Mouse (Mus musculus): Measurements from ENCODE around the gene A630095N17Rik. TPM values are rescaled to one million over a fixed set of nuclear protein-coding genes. Genes with fewer than 3 reads are reported as not detected.
A peak's percentile ranks its signal among the peaks of the same experiment; 100 is the strongest.

The A630095N17Rik gene
- polyA plus RNA-seq, 1 experiment: not detected

DNA sequence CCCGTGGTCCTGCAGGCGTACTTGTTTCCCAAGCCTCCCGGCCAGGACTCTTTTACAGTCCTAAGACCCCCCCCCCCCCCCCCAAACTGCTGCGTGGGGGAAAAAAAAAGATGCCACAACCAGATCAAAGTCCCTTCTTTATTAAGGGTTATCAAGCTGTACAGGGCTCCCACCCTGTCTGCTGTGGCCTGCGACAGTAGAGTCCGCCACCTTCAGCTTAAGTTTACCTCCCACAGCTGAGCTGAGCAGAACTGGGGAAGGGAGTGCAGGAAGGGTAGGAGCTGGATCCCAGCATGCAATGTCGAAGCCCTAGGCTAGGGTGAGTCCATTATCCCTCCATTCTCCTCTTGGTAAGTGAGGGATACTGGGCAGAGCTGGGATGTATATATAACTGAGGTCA lies 51.2 kb downstream of the A630095N17Rik start:
- DNase-seq (ENCODE audit: extremely low spot score in 1 of 2, low spot score in 1 of 2): no peak

DNA sequence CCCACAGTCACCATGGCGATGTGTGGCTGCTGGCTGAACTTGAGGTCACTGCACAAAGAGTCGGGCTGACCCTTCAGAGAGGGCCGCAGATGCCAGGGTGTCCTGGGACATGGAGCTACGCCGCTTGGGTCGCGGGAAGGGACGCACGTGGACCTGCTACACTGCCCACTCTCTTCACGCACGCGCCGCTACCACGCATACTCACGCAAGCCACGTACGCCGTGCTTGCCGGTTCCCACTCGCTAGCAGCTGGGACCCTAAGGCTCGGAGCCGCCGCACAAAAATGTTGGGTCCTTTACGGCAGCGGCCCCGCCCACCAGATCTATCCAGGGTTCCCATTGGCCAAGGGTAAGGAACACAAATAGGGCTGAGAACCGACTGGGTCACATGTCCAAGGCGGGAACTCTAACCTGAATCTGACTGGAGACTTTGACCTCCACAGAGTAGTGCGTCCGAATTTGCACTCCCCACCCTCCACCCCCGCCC lies 51.8 kb downstream of the A630095N17Rik start, which contains the start of gene Abcb6:
Gene Abcb6 (minus strand): TSS at position 288 of the 486 bp plus-strand sequence.
- peak; percentile 94 to 95 for DNase-seq (ENCODE audit: extremely low spot score in 1 of 2, low spot score in 1 of 2)

GRCm38 (mm10) chr1:75179334-75180104 lies 52.4 kb downstream of the A630095N17Rik start:
- DNase-seq (ENCODE audit: extremely low spot score in 1 of 2, low spot score in 1 of 2): peak in 1 of 2 experiments; percentile 20

Other genes starting within 250 kb of the A630095N17Rik start
- 1.8 and 2.4 TPM in 2 replicates for gene Nhej1, start 106.9 kb downstream of the A630095N17Rik start, polyA plus RNA-seq (2012; rRNA removed)
- gene Slc23a3, start 98.2 kb downstream of the A630095N17Rik start, polyA plus RNA-seq (2012; rRNA removed): 0.12 and 0.23 TPM in 2 replicates
- gene Cnppd1, start 89.4 kb downstream of the A630095N17Rik start, polyA plus RNA-seq (2012; rRNA removed): 31.9 and 35.3 TPM in 2 replicates
- 189 and 211 TPM in 2 replicates for gene Retreg2, start 89.3 kb downstream of the A630095N17Rik start, polyA plus RNA-seq (2012; rRNA removed)
- gene Zfand2b, start 63.5 kb downstream of the A630095N17Rik start, polyA plus RNA-seq (2012; rRNA removed): 55.1 and 56.5 TPM in 2 replicates
- gene Abcb6, start 51.7 kb downstream of the A630095N17Rik start, polyA plus RNA-seq (2012; rRNA removed): 24.7 and 29.2 TPM in 2 replicates
- gene Ankzf1, start 40.0 kb downstream of the A630095N17Rik start, polyA plus RNA-seq (2012; rRNA removed): 41.4 and 49.9 TPM in 2 replicates
- gene Atg9a, start 39.9 kb downstream of the A630095N17Rik start, polyA plus RNA-seq (2012; rRNA removed): 101 and 107 TPM in 2 replicates
- 20.1 and 25.5 TPM in 2 replicates for gene Glb1l, start 21.3 kb downstream of the A630095N17Rik start, polyA plus RNA-seq (2012; rRNA removed)
- 205 and 218 TPM in 2 replicates for gene Stk16, start 21.3 kb downstream of the A630095N17Rik start, polyA plus RNA-seq (2012; rRNA removed)
- gene Tuba4a, start 12.2 kb downstream of the A630095N17Rik start, polyA plus RNA-seq (2012; rRNA removed): 358 and 465 TPM in 2 replicates
- 78.7 and 90.5 TPM in 2 replicates for gene Dnajb2, start 4.3 kb upstream of the A630095N17Rik start, polyA plus RNA-seq (2012; rRNA removed)
- 384 and 412 TPM in 2 replicates for gene Ptprn, start 32.4 kb upstream of the A630095N17Rik start, polyA plus RNA-seq (2012; rRNA removed)
- gene Resp18, start 46.3 kb upstream of the A630095N17Rik start, polyA plus RNA-seq (2012; rRNA removed): 118 and 120 TPM in 2 replicates
- gene Dnpep, start 85.9 kb upstream of the A630095N17Rik start, polyA plus RNA-seq (2012; rRNA removed): 81.1 and 81.9 TPM in 2 replicates
- 2.5 and 3.5 TPM in 2 replicates for gene Des, start 128.2 kb upstream of the A630095N17Rik start, polyA plus RNA-seq (2012; rRNA removed)
- gene Speg, start 143.2 kb upstream of the A630095N17Rik start, polyA plus RNA-seq (2012; rRNA removed): 134 and 135 TPM in 2 replicates
- gene Gmppa, start 203.8 kb upstream of the A630095N17Rik start, polyA plus RNA-seq (2012; rRNA removed): 101 and 111 TPM in 2 replicates
- gene Asic4, start 218.3 kb upstream of the A630095N17Rik start, polyA plus RNA-seq (2012; rRNA removed): 11.9 and 13.5 TPM in 2 replicates
- 73.9 and 79.5 TPM in 2 replicates for gene Chpf, start 247.2 kb upstream of the A630095N17Rik start, polyA plus RNA-seq (2012; rRNA removed)
- 73.1 and 82.3 TPM in 2 replicates for gene Tmem198, start 247.4 kb upstream of the A630095N17Rik start, polyA plus RNA-seq (2012; rRNA removed)

Data from frontal cortex, adult 2 months (tissue).